Mouse (Mus musculus): ENCODE results near the gene Zdhhc9.

Zdhhc9 gene

DNA sequence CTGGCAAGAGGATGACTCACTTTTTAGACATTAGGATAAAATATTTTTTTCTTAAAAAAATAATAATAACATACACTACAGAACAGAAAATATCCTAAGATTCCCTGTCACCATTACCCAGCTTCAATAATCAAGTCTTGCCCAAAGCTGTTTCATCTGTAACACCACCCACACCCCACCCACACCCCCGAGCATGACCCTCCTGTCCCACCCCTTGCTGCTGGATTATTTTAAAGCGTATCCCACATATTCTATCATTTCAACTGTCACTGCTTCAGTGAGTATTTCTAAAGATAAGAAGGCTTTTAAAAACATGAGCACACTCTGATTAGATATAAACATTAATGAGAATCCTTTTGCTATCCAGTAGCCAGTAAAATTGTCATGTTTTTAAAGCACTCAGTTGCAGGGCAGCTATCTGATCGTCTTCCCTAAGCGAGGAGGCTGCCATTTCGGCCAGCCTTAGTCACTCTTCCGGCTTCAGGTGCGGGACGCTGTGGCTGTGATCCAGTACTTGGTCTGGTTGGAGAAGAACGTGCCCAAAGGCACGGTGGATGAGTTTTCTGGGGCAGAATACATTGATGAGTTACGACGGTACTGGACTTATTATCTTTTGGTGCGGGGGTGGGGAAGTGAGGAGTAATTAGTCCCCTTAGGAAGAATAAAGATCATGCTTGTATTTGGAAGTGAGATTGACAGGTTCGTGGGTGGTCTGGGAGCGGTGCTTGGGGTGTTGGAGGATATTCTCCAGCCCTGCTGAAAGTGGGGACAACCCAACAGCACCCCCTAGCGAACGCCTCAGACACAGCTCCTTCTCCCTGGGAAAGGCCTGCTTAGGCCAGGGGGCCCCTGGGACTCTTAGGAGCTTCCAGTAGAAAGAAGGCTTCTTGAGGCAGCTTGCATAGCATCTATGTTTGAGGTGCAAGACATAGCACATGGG is 84.3 kb downstream of the Zdhhc9 start:
- peak; percentile 39 for DNase-seq
